Mouse (Mus musculus) left cerebral cortex, adult 11 months (tissue): ENCODE measurements around the gene Pias4.

Experiments used
- DNase-seq: peaks from one replicate; pipeline ENCODE4 v3.0.0; 2022; ENCODE audit warnings: low spot score

Pias4 gene

DNA sequence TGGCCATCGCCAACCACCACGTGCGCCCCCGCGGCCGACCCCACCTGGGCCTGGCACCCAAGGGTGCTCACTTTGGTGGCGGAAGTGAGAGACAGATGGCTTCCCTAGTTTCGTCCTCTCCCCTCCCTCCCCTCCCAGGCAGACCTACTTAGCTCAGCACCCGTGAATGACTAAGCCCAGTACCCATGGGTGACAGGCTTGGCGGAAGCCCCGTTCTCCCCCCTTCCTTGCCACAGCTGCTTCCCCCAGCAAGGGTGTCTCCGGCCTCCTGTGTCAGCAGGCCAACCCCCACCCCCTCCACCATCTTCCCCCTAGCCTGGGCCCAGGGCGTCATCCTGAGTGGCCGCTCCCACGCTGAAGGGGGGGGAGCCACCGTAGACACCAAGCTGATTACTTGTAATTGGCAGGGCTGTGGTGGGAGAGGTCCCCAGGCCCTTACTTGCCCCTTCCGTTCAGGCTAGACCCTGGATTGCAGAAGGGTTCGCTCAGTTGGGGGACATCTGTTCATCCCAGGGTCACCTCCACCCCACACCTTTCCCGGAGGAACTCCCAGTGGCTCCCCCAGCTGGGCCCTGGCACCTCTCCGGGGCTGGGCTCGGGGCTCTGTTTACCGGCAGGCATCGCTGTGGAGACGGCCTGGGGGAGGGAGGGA lies 29.5 kb downstream of the Pias4 start:
- no peak for DNase-seq

- peak; percentile 98 for DNase-seq
These were observed 30.2 kb downstream of the Pias4 start for GRCm38 (mm10) chr10:81137252-81138130.

DNA sequence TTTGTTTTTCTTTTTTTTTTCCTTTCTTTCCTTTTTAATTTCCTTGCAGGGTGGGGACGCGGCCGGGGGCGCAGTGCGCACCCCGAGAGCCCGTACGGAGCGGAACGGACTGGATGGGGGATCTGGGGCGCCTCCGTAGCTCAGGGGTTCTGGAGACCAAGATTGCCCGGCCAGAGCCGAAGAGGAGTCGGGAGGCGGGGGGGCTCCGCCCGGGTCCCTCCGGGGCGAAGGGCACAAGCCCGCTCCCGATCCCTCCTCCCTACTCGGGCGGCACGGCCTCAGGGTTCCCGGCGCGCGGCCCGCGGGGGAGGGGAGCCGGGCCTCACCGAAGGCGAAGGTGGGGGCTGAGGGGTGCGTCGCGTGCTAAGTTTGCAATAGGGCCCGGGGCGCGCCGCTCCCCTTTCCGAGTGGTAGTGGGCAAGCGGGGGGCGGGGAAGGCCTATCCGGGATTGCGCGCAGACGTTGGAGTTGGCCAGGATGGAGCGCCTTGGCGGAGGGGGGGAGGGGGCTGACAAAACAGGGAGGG lies 31.0 kb downstream of the Pias4 start:
- no peak for DNase-seq

DNA sequence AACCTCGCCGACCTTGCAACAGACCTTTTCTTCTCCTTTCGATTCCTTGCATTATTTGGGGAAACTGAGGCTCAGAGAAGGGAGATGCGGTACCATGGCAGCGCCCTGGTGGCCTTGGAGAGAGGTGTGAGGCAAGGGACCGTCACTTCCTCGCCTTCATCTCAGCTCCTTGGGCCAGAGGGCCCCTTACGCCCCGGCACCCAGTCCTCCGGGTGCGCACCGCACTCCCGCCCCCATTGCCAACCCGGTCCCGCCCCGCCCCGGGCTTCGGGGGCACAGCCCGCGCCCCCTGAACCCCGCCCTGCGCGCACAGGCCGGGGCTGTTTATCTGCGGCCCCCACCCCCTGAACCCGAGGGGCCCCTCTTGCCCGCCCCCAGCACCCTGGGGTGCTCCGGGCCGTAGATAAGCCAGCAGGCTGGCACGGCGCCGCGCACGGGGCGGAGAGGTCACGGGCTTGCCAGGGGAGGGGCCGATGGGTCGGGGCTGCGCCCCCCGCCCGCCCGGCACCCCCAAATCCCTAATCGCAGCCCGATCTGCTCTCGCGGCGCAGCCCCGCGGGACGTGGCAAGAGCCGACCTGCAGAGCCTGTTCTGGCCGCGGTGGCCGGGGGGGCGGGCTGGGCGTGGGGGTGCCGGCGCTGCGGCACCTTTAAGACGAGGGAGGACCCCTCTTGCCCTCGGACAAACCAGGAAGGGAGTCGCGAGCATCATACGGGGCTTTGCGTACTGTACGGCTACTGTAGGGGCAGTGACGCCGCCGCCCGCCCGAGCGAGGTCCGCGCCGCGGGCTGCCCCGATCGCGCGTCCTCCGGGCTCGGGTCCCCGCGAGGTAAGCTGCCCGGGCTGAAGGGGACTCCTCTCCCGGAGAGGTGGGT lies 31.7 kb downstream of the Pias4 start:
- DNase-seq, result peak; percentile 60

DNA sequence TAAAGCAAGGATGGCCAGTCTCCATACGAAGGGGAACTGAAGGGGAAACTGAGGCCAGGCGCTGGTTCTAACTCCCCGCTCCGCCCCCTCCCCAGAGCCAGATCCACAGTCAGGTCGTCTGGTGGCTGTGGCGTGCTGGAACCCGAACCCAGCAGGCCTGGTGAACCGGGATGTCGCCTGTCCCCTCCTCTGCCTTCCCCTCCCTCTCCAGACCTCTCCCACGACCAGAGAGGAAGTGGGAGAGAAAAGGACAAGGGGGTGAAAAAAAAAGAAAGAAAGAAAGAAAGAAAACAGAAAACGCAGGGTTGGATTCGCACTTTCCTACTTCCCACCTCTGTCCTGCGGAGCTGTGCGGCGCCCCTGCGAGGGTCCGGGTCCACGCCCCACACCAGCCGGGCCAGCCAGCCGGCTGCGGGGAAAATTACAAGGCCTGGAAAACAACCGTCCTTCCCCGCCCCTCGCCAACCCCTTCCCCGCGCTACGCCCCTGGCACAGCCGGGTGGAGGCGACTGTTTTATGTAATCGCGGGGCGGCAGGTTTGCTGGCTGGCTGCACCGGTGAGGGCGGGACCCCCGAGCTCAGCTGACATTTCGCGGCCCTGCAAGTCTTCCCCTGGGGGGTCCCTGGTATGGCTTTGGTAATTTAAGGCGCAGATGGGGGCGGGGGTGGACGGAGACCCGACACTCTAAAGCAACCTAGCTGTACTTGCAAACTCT lies 32.6 kb downstream of the Pias4 start, which contains the start of gene Zbtb7a:
TSS of gene Zbtb7a (plus strand) at position 255 of the 716 bp plus-strand sequence.
- DNase-seq, result no peak

DNA sequence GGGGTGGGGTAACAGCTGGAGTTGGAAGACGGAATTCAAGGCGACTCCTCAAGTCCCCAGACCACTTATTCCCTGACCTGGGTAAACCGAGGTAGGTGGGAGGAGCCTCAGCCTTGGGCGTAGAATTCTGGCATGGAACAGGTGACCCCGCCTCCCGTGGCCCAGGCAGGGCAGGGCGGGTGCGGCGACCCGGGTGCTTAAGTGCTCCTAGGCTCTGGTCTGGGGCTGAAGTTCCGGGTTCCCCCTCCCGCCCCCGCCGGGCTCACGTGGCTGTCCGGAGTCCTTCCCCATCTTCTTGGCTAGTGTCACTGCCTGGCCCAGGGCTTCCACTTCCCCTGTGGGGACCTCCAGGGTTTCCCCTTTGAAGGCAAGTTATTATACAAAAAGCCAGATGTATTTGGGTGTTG lies 33.5 kb downstream of the Pias4 start:
- DNase-seq, result no peak

DNA sequence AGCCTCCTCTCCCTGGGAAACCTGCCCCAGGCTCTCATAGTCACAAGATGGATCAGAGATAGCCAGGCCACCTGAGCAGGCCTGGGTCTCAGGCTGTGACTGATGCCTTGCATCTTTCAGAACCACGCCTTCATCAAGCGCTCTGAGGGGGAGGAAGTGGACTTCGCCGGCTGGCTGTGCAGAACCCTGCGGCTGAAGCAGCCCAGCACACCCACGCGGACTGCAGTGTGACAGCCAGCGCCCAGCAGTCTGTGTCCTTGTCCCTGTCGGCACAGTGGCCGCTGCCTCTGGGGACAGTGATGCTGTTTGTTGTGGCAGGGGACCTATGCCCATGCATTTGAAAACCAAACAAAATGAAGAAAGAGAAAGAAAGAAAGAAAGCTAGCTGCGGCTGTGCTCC lies 44.2 kb downstream of the Pias4 start:
- DNase-seq, result no peak

- no peak for DNase-seq
These were observed 44.8 kb downstream of the Pias4 start for GRCm38 (mm10) chr10:81122889-81123288.

GRCm38 (mm10) chr10:81120650-81121049 lies 47.1 kb downstream of the Pias4 start:
- no peak for DNase-seq

- DNase-seq, result no peak
These were observed 48.1 kb downstream of the Pias4 start for GRCm38 (mm10) chr10:81119625-81120024.

- no peak for DNase-seq
These were observed 54.8 kb downstream of the Pias4 start for GRCm38 (mm10) chr10:81112946-81113345.

DNA sequence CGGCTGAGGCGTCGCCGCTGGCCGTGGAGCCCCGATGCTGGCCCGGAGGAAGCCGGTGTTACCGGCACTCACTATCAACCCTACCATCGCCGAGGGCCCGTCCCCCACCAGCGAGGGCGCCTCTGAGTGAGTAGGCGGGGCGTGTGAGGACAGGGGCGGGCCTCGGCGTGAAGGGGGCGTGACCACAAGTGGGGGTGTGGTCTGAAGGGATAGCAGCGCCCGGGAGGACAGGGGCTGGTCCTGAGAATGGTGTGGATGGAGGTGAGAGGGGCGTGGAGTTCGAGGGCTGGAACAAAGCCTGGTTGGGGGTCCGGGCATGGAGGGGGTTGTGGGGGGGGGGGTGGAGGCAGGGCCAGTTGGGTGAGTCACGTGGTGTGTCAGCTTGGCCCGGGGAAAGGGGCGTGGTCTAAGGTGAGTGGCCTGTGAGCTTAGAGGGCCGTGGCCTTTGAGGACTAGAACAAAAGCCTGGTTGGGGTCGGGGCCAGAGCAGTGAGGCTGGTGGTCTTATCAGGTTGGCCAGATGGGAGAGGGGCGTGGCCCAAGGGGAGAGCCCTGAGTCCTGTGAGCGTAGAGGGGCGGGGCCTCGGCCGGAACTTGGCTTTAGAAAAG lies 61.5 kb downstream of the Pias4 start:
- DNase-seq, result peak; percentile 80

GRCm38 (mm10) chr10:81105565-81106112 lies 62.1 kb downstream of the Pias4 start, which contains the start of gene Map2k2:
Gene Map2k2, plus strand, starts transcription at chr10:81105915.
- DNase-seq, result peak; percentile 92
